Mouse (Mus musculus) colon, adult 2 months (tissue): ENCODE measurements around the gene Dnajb6. TPM values are rescaled to one million over a fixed set of nuclear protein-coding genes. Genes with fewer than 3 reads are reported as not detected.

ENCODE experiments used
- polyA plus RNA-seq: library from polyadenylated mRNA; depleted of rRNA; stranded (reverse); fragments of >200 nt; gene quantifications from 2 replicates; pipeline ENCODE4 v1.2.3, GENCODE M21; 2012; rRNA removed

The Dnajb6 gene
- 43.3 and 57.1 TPM in 2 replicates for polyA plus RNA-seq

GRCm38 (mm10) chr5:29735557-29736061, at the start of gene Dnajb6, which contains the start of gene Gm5129:
Gene Dnajb6 (plus strand): TSS chr5:29735688.
Gene Gm5129 (minus strand): TSS chr5:29735936.

Other genes starting within 250 kb of the Dnajb6 start
- gene Ube3c, start 166.4 kb upstream of the Dnajb6 start, polyA plus RNA-seq: 9.3 and 10.1 TPM in 2 replicates
- 1.0 TPM in 1 of 2 replicates, not detected in the other for gene Gm5129, start 248 bp downstream of the Dnajb6 start, polyA plus RNA-seq